Mouse (Mus musculus) hindbrain, embryonic 16.5 days (tissue): ENCODE results near the gene Lysmd3. TPM values are rescaled to one million over a fixed set of nuclear protein-coding genes. Genes with fewer than 3 reads are reported as not detected.

Source experiments
- ATAC-seq: fragments of 200-750 bp; cut with Nextera tagmentation; 2 replicates; pipeline ENCODE4 v1.8.0; 2017; ENCODE audit warnings: moderate TSS enrichment, moderate library complexity
- H3K27ac ChIP-seq: fragments of 300-500 bp; sonication (generic); 2 replicates; pipeline ENCODE4 v1.5.1; 2014; ENCODE audit warnings: low read depth, mild to moderate bottlenecking, control low read depth, low read length, moderate library complexity
- H3K27me3 ChIP-seq: fragments of 300-500 bp; sonication (generic); replicated peaks from 2 replicates; pipeline ENCODE4 v1.6.1; 2014; ENCODE audit warnings: low read length; ENCODE audit not compliant: control insufficient read depth, insufficient read depth
- H3K36me3 ChIP-seq: fragments of 300-500 bp; sonication (generic); 2 replicates; pipeline ENCODE4 v1.6.1; 2014; ENCODE audit warnings: mild to moderate bottlenecking, low read length, moderate library complexity, mixed read lengths; ENCODE audit not compliant: control insufficient read depth, insufficient read depth
- H3K4me1 ChIP-seq: fragments of 300-500 bp; sonication (generic); 2 replicates; pipeline ENCODE4 v1.6.1; 2014; ENCODE audit warnings: low read depth, low read length; ENCODE audit not compliant: control insufficient read depth, insufficient read depth
- H3K4me2 ChIP-seq: fragments of 300-500 bp; sonication (generic); 2 replicates; pipeline ENCODE4 v1.6.1; 2014; ENCODE audit warnings: mild to moderate bottlenecking, low read length, control low read depth, moderate library complexity
- H3K4me3 ChIP-seq: fragments of 300-500 bp; sonication (generic); 2 replicates; pipeline ENCODE4 v1.5.1; 2014; ENCODE audit warnings: mild to moderate bottlenecking, low read length, control low read depth, moderate library complexity
- H3K9ac ChIP-seq: fragments of 300-500 bp; sonication (generic); 2 replicates; pipeline ENCODE4 v1.6.1; 2014; ENCODE audit warnings: low read depth, mild to moderate bottlenecking, control low read depth, low read length, moderate library complexity
- H3K9me3 ChIP-seq: fragments of 300-500 bp; sonication (generic); 2 replicates; pipeline ENCODE4 v1.6.1; 2014; ENCODE audit warnings: mild to moderate bottlenecking, low read length, moderate library complexity; ENCODE audit not compliant: control insufficient read depth
- WGBS: fragments of 180-500 bp; shearing (Covaris S2); extraction: QIAGEN DNeasy Blood & Tissue Kit; methylation state at CpG from one replicate; pipeline ENCODE4 v1.1.7; 2014; 5-methylcytosine and 5-hydroxymethylcytosine counted together
- polyA plus RNA-seq: library from polyadenylated mRNA; unstranded; fragments of >200 nt; fragmentation: Nextera tagmentation; extraction: Ambion mirVana; gene quantifications from 2 replicates; pipeline ENCODE4 v1.2.1, GENCODE M21; 2015

The Lysmd3 gene
- polyA plus RNA-seq, 1 experiment from 2014 or later: 16.5 TPM

- peaks cover 5% of the 10 kb centered on the region; the same call in 1 of the 2 replicates for H3K36me3 ChIP-seq
- peaks cover 3% of the 10 kb centered on the region for H3K4me1 ChIP-seq
- H3K4me2 ChIP-seq: no peak overlapping the region
- H3K9ac ChIP-seq: no peak overlapping the region
- peak; percentile 48; the same call in 1 of the 2 replicates for ATAC-seq
- no peak overlapping the region for H3K4me3 ChIP-seq
- no peaks in the 10 kb centered on the region for H3K9me3 ChIP-seq
- WGBS: 79% methylated on average over 12 of the region's 12 CpGs
- H3K27me3 ChIP-seq: no peaks in the 10 kb centered on the region
- H3K27ac ChIP-seq: no peak overlapping the region
Measured at GRCm38 (mm10) chr13:81663566-81664330, 6.3 kb downstream of the Lysmd3 start.

GRCm38 (mm10) chr13:81664331-81664698 lies 6.9 kb downstream of the Lysmd3 start:
- no peaks in the 10 kb centered on the region for H3K4me1 ChIP-seq
- no peak overlapping the region for H3K27ac ChIP-seq
- H3K9me3 ChIP-seq: no peaks in the 10 kb centered on the region
- H3K9ac ChIP-seq: no peak overlapping the region
- peak; percentile 17; the same call in 1 of the 2 replicates for ATAC-seq
- H3K27me3 ChIP-seq: no peaks in the 10 kb centered on the region
- H3K4me2 ChIP-seq: no peak overlapping the region
- H3K4me3 ChIP-seq: no peak overlapping the region
- 93% methylated on average over 5 of the region's 5 CpGs for WGBS
- peaks cover 8% of the 10 kb centered on the region for H3K36me3 ChIP-seq

GRCm38 (mm10) chr13:81667713-81668112 lies 10.2 kb downstream of the Lysmd3 start:
- Histone ChIP-seq H3K27ac (no peak overlapping the region), H3K9ac (no peak overlapping the region), H3K4me2 (no peak overlapping the region), H3K4me3 (no peak overlapping the region), H3K4me1 (no peaks in the 10 kb centered on the region), H3K9me3 (no peaks in the 10 kb centered on the region), H3K36me3 (peaks cover 16% of the 10 kb centered on the region), H3K27me3 (no peaks in the 10 kb centered on the region)
- ATAC-seq: no peak
- WGBS: 92% methylated on average over 5 of the region's 5 CpGs

GRCm38 (mm10) chr13:81675333-81675732 lies 17.9 kb downstream of the Lysmd3 start:
- no peak overlapping the region for H3K4me3 ChIP-seq
- no peak for ATAC-seq

GRCm38 (mm10) chr13:81683107-81683506 lies 25.6 kb downstream of the Lysmd3 start:
- WGBS: over 99% methylated on average over 3 of the region's 3 CpGs
- no peaks in the 10 kb centered on the region for H3K36me3 ChIP-seq
- no peak overlapping the region for H3K9ac ChIP-seq
- no peak overlapping the region for H3K4me3 ChIP-seq
- no peak for ATAC-seq
- no peak overlapping the region for H3K4me2 ChIP-seq
- no peak overlapping the region for H3K27ac ChIP-seq
- no peaks in the 10 kb centered on the region for H3K4me1 ChIP-seq
- H3K9me3 ChIP-seq: no peaks in the 10 kb centered on the region
- H3K27me3 ChIP-seq: no peaks in the 10 kb centered on the region

More at GRCm38 (mm10) chr13:81675333-81675732, 17.9 kb downstream of the Lysmd3 start:
- Histone ChIP-seq H3K36me3 (peaks cover 9% of the 10 kb centered on the region; the same call in 1 of the 2 replicates), H3K27me3 (no peaks in the 10 kb centered on the region), H3K4me2 (no peak overlapping the region), H3K9ac (no peak overlapping the region), H3K27ac (no peak overlapping the region), H3K9me3 (no peaks in the 10 kb centered on the region), H3K4me1 (no peaks in the 10 kb centered on the region)
- WGBS: 88% methylated on average over 8 of the region's 8 CpGs

GRCm38 (mm10) chr13:81684258-81684657 lies 26.8 kb downstream of the Lysmd3 start:
- H3K27ac ChIP-seq: no peak overlapping the region
- no peaks in the 10 kb centered on the region for H3K4me1 ChIP-seq
- no peaks in the 10 kb centered on the region for H3K36me3 ChIP-seq
- no peaks in the 10 kb centered on the region for H3K27me3 ChIP-seq
- WGBS: 89% methylated on average over 5 of the region's 5 CpGs
- H3K4me3 ChIP-seq: no peak overlapping the region
- H3K9me3 ChIP-seq: no peaks in the 10 kb centered on the region
- ATAC-seq: no peak
- H3K4me2 ChIP-seq: no peak overlapping the region
- no peak overlapping the region for H3K9ac ChIP-seq

- no peak for ATAC-seq
- Histone ChIP-seq H3K4me2 (no peak overlapping the region), H3K4me3 (no peak overlapping the region), H3K9ac (no peak overlapping the region), H3K27me3 (no peaks in the 10 kb centered on the region), H3K36me3 (no peaks in the 10 kb centered on the region), H3K9me3 (no peaks in the 10 kb centered on the region), H3K4me1 (no peaks in the 10 kb centered on the region), H3K27ac (no peak overlapping the region)
- 87% methylated on average over 3 of the region's 3 CpGs for WGBS
Measured at GRCm38 (mm10) chr13:81684884-81685283, 27.4 kb downstream of the Lysmd3 start.

GRCm38 (mm10) chr13:81689587-81689986 lies 32.1 kb downstream of the Lysmd3 start:
- no peaks in the 10 kb centered on the region for H3K27me3 ChIP-seq
- H3K27ac ChIP-seq: no peak overlapping the region
- no peak overlapping the region for H3K4me3 ChIP-seq
- no peaks in the 10 kb centered on the region for H3K9me3 ChIP-seq
- no peak overlapping the region for H3K4me2 ChIP-seq
- no peak overlapping the region for H3K9ac ChIP-seq
- H3K36me3 ChIP-seq: no peaks in the 10 kb centered on the region
- H3K4me1 ChIP-seq: no peaks in the 10 kb centered on the region
- ATAC-seq: no peak
- WGBS: 90% methylated on average over 3 of the region's 3 CpGs

GRCm38 (mm10) chr13:81690477-81690876 lies 33.0 kb downstream of the Lysmd3 start:
- 82% methylated on average over 10 of the region's 10 CpGs for WGBS
- H3K9ac ChIP-seq: no peak overlapping the region
- no peaks in the 10 kb centered on the region for H3K4me1 ChIP-seq
- no peaks in the 10 kb centered on the region for H3K27me3 ChIP-seq
- ATAC-seq: no peak
- H3K9me3 ChIP-seq: no peaks in the 10 kb centered on the region
- H3K27ac ChIP-seq: no peak overlapping the region
- H3K36me3 ChIP-seq: no peaks in the 10 kb centered on the region
- no peak overlapping the region for H3K4me3 ChIP-seq
- no peak overlapping the region for H3K4me2 ChIP-seq
